Mouse (Mus musculus) stomach, embryonic 14.5 days (tissue): ENCODE results near the gene Foxj2. TPM values are rescaled to one million over a fixed set of nuclear protein-coding genes. Genes with fewer than 3 reads are reported as not detected.

Experiments used
- ATAC-seq: fragments of 200-750 bp; cut with Nextera tagmentation; 2 replicates; pipeline ENCODE4 v1.8.0; 2017; ENCODE audit warnings: low read depth, moderate TSS enrichment; ENCODE audit not compliant: insufficient number of reproducible peaks, insufficient read depth, low FRiP score
- H3K27ac ChIP-seq: fragments of 300-500 bp; sonication (generic); 2 replicates; pipeline ENCODE4 v1.5.1; 2014; ENCODE audit warnings: mild to moderate bottlenecking, low read length, moderate library complexity, mixed read lengths
- H3K27me3 ChIP-seq: fragments of 300-500 bp; sonication (generic); 2 replicates; pipeline ENCODE4 v1.6.1; 2014; ENCODE audit warnings: low read length, control low read depth, mixed read lengths; ENCODE audit not compliant: control insufficient read depth, insufficient read depth
- H3K36me3 ChIP-seq: fragments of 300-500 bp; sonication (generic); 2 replicates; pipeline ENCODE4 v1.6.1; 2014; ENCODE audit warnings: mild to moderate bottlenecking, control low read depth, low read length, moderate library complexity, mixed read lengths; ENCODE audit not compliant: control insufficient read depth, insufficient read depth
- H3K4me1 ChIP-seq: fragments of 300-500 bp; sonication (generic); 2 replicates; pipeline ENCODE4 v1.6.1; 2014; ENCODE audit warnings: low read length, control low read depth, mixed read lengths; ENCODE audit not compliant: control insufficient read depth, insufficient read depth
- H3K4me2 ChIP-seq: fragments of 300-500 bp; sonication (generic); replicated peaks from 2 replicates; pipeline ENCODE4 v1.6.1; 2014; ENCODE audit warnings: low read depth, low read length, control low read depth
- H3K4me3 ChIP-seq: fragments of 300-500 bp; sonication (generic); 2 replicates; pipeline ENCODE4 v1.5.1; 2014; ENCODE audit warnings: low read depth, low read length, control low read depth
- H3K9ac ChIP-seq: fragments of 300-500 bp; sonication (generic); replicated peaks from 2 replicates; pipeline ENCODE4 v1.6.1; 2014; ENCODE audit warnings: low read depth, mild to moderate bottlenecking, control low read depth, low read length, moderate library complexity, mixed read lengths
- H3K9me3 ChIP-seq: fragments of 300-500 bp; sonication (generic); 2 replicates; pipeline ENCODE4 v1.6.1; 2016; ENCODE audit warnings: low read depth, low read length, control low read depth; ENCODE audit not compliant: control insufficient read depth
- WGBS: fragments of 180-500 bp; shearing (Covaris S2); extraction: QIAGEN DNeasy Blood & Tissue Kit; methylation state at CpG from one replicate; pipeline ENCODE4 v1.1.7; 2014; 5-methylcytosine and 5-hydroxymethylcytosine counted together
- polyA plus RNA-seq: library from polyadenylated mRNA; unstranded; fragments of >200 nt; fragmentation: Nextera tagmentation; extraction: Ambion mirVana; gene quantifications from 2 replicates; pipeline ENCODE4 v1.2.1, GENCODE M21; 2014

The Foxj2 gene
- polyA plus RNA-seq, 1 experiment from 2014 or later: 6.7 TPM

- Histone ChIP-seq H3K27ac (no peak overlapping the region), H3K4me3 (no peak overlapping the region), H3K27me3 (no peaks in the 10 kb centered on the region), H3K4me1 (no peaks in the 10 kb centered on the region), H3K9ac (no peak overlapping the region), H3K4me2 (no peak overlapping the region), H3K9me3 (no peaks in the 10 kb centered on the region), H3K36me3 (peaks cover 51% of the 10 kb centered on the region)
- 89% methylated on average over 5 of the region's 5 CpGs for WGBS
- no peak for ATAC-seq
Observed at GRCm38 (mm10) chr6:122837539-122837938, 17.8 kb downstream of the Foxj2 start.

GRCm38 (mm10) chr6:122843759-122844158 is 24.0 kb downstream of the Foxj2 start:
- H3K27me3 ChIP-seq: no peaks in the 10 kb centered on the region
- H3K27ac ChIP-seq: no peak overlapping the region
- ATAC-seq: no peak
- WGBS: 43% methylated on average over 6 of the region's 6 CpGs
- peaks cover 29% of the 10 kb centered on the region for H3K36me3 ChIP-seq
- no peak overlapping the region for H3K4me2 ChIP-seq
- H3K9me3 ChIP-seq: no peaks in the 10 kb centered on the region
- H3K9ac ChIP-seq: no peak overlapping the region
- no peak overlapping the region for H3K4me3 ChIP-seq
- H3K4me1 ChIP-seq: no peaks in the 10 kb centered on the region

- Histone ChIP-seq H3K27me3 (no peaks in the 10 kb centered on the region), H3K9me3 (no peaks in the 10 kb centered on the region), H3K4me2 (no peak overlapping the region), H3K4me3 (no peak overlapping the region), H3K27ac (no peak overlapping the region), H3K4me1 (no peaks in the 10 kb centered on the region), H3K9ac (no peak overlapping the region), H3K36me3 (no peaks in the 10 kb centered on the region)
- WGBS: 51% methylated on average over 2 of the region's 2 CpGs
- ATAC-seq: no peak
Observed at GRCm38 (mm10) chr6:122852696-122853095, 33.0 kb downstream of the Foxj2 start.

- 77% methylated on average over 12 of the region's 12 CpGs for WGBS
- no peak for ATAC-seq
- no peaks in the 10 kb centered on the region for H3K9me3 ChIP-seq
- H3K36me3 ChIP-seq: no peaks in the 10 kb centered on the region
- H3K27ac ChIP-seq: no peak overlapping the region
- H3K9ac ChIP-seq: no peak overlapping the region
- H3K27me3 ChIP-seq: no peaks in the 10 kb centered on the region
- no peak overlapping the region for H3K4me2 ChIP-seq
- no peak overlapping the region for H3K4me3 ChIP-seq
- H3K4me1 ChIP-seq: no peaks in the 10 kb centered on the region
Observed at GRCm38 (mm10) chr6:122854552-122854951, 34.8 kb downstream of the Foxj2 start.

DNA sequence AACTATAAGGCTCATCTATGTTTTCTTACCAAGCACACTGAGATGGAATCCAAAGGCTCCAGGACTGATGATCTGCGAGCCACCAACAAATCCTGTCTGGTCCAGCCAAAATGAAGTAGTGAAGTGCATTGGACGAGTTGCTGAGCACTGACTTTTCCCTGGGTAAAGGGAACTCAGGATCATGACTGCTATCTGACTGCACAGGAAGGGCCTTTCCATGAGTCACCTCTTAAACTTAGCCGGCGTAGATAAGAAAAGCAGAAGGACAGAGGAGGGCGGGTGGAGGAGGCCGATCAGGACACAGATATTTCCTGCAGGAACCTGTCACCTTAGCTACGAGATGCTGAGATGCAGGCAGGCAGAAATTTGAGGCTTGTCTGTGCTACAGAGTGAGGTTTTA is 36.2 kb downstream of the Foxj2 start, which contains the start of gene C3ar1:
C3ar1 (minus strand) TSS at position 207 of the 400 bp plus-strand sequence.
- WGBS: 66% methylated on average over 7 of the region's 7 CpGs
- H3K4me3 ChIP-seq: no peak within 1 kb of the TSS
- no peak for ATAC-seq
- no peaks in the 10 kb centered on the region for H3K9me3 ChIP-seq
- H3K27me3 ChIP-seq: no peaks in the 10 kb centered on the region
- no peaks in the 10 kb centered on the region for H3K4me1 ChIP-seq
- no peak within 1 kb of the TSS for H3K27ac ChIP-seq
- H3K36me3 ChIP-seq: no peaks in the 10 kb centered on the region
- H3K9ac ChIP-seq: no peak within 1 kb of the TSS
- no peak within 1 kb of the TSS for H3K4me2 ChIP-seq

DNA sequence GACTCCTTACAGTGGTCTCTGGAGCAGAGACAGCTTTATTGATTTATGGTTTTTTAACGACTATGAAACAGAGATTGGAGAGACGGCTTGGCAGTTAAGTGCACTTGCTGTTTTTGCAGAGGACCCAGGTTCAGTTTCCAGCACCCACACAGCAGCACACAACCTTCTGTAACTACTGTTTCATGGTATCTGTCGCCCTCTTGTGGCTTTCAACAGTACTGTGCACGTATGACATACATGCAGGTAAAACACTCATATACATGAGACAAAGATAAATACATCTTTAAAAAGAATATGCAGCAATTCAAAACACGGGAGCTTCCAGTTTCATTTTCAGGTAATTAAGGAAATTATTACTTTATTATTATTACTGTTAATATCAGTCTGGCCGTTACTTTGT is 42.7 kb downstream of the Foxj2 start:
- WGBS: 72% methylated on average over 6 of the region's 6 CpGs

DNA sequence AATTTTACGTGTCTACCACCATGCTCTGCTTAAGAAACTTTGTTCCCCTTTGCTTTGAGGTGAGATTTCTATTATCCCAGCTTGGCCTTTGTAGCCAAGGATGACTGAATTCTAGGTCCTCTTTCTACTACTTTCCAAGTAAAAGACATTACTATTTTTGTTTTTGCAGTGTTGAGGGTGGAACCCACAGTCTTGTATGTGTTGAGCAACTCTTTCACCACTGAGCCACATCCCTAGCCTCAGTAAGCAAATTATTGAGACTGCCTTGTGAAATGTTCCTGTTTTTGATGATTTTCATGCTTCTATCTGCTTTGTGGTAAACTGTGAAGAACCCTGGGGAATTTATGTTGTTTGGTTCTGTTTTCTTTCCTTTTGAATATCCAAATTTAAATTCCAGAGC is 43.2 kb downstream of the Foxj2 start:
- H3K4me3 ChIP-seq: no peak overlapping the region
- H3K9me3 ChIP-seq: peaks cover 10% of the 10 kb centered on the region; the same call in 1 of the 2 replicates
- no peak for ATAC-seq
- no peaks in the 10 kb centered on the region for H3K27me3 ChIP-seq
- H3K4me2 ChIP-seq: no peak overlapping the region
- H3K4me1 ChIP-seq: no peaks in the 10 kb centered on the region
- WGBS: 83% methylated on average over 1 of the region's 1 CpGs
- H3K36me3 ChIP-seq: no peaks in the 10 kb centered on the region
- H3K27ac ChIP-seq: no peak overlapping the region
- no peak overlapping the region for H3K9ac ChIP-seq

More for the DNA sequence above, 42.7 kb downstream of the Foxj2 start:
- Histone ChIP-seq H3K4me1 (no peaks in the 10 kb centered on the region), H3K9me3 (peaks cover 10% of the 10 kb centered on the region; the same call in 1 of the 2 replicates), H3K27me3 (no peaks in the 10 kb centered on the region), H3K9ac (no peak overlapping the region), H3K27ac (no peak overlapping the region), H3K4me2 (no peak overlapping the region), H3K36me3 (no peaks in the 10 kb centered on the region), H3K4me3 (no peak overlapping the region)
- no peak for ATAC-seq

DNA sequence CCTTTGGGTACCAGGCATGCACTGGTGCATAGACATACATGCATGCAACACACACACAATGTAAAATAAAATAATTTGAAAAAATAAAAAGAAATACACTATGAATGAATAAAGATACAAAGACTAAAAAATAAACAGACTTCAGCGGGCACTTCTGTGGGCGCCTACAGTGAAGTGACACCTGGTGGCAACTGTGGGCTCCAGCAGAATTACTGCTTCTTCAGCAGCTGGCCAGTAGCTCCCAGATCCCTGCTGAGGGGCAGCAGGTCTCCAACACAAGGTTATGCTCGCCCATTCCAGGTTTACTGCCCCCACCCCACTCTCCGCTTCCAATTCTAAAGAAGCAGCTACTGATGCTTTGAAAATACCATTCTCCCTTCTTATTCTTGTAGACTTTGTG is 48.2 kb downstream of the Foxj2 start:
- no peaks in the 10 kb centered on the region for H3K27me3 ChIP-seq
- 60% methylated on average over 4 of the region's 4 CpGs for WGBS
- no peaks in the 10 kb centered on the region for H3K4me1 ChIP-seq
- no peak overlapping the region for H3K9ac ChIP-seq
- H3K4me2 ChIP-seq: no peak overlapping the region
- H3K9me3 ChIP-seq: no peaks in the 10 kb centered on the region
- ATAC-seq: no peak
- no peak overlapping the region for H3K4me3 ChIP-seq
- no peaks in the 10 kb centered on the region for H3K36me3 ChIP-seq
- no peak overlapping the region for H3K27ac ChIP-seq

DNA sequence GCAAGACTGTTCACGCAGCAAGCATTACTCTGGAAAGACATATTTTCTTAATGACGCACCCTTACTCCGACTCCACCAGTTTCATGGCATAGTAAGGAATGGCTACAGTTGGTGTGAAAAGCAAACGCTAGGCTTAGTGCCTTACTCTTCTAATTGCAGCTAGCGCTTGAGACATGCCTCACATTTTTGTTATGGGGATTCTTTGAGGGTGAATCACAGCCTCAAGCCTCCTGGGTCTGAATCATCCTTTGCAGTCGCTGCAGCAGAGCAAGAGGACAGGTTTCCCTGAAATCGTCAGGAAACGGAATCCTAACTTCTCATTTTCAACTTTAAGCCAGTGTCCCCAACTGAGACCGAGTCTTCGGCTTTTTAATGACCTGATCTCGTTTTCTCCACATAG is 50.1 kb downstream of the Foxj2 start:
- no peak overlapping the region for H3K4me3 ChIP-seq
- 72% methylated on average over 11 of the region's 11 CpGs for WGBS
- no peak for ATAC-seq
- no peak overlapping the region for H3K27ac ChIP-seq
- no peak overlapping the region for H3K9ac ChIP-seq
- no peaks in the 10 kb centered on the region for H3K9me3 ChIP-seq
- H3K27me3 ChIP-seq: no peaks in the 10 kb centered on the region
- H3K4me2 ChIP-seq: no peak overlapping the region
- H3K36me3 ChIP-seq: no peaks in the 10 kb centered on the region
- H3K4me1 ChIP-seq: no peaks in the 10 kb centered on the region
